Mouse (Mus musculus): Measurements from ENCODE around the gene Mgat4c. TPM values are rescaled to one million over a fixed set of nuclear protein-coding genes. Genes with fewer than 3 reads are reported as not detected.

Mgat4c gene
- 18.2 and 19.5 TPM in 2 replicates for polyA plus RNA-seq (2015; fragmentation: Nextera tagmentation; extraction: Ambion mirVana)

- no peaks in the 10 kb centered on the region for H3K27me3 ChIP-seq
- ATAC-seq (replicated peaks), result peak; percentile 93
- H3K4me2 ChIP-seq (replicated peaks), result peak within 1 kb of the TSS; percentile 22; the same call in 1 of the 2 replicates
- peak within 1 kb of the TSS; percentile 79 for H3K27ac ChIP-seq (replicated peaks)
- no peaks in the 10 kb centered on the region for H3K4me1 ChIP-seq
- H3K9me3 ChIP-seq, result no peaks in the 10 kb centered on the region
- WGBS, result 39% methylated on average over 6 of the region's 6 CpGs
- H3K4me3 ChIP-seq, result peak within 1 kb of the TSS; percentile 22
- peak within 1 kb of the TSS; percentile 8; the same call in 1 of the 2 replicates for H3K9ac ChIP-seq (replicated peaks)
- no peaks in the 10 kb centered on the region for H3K36me3 ChIP-seq
These were observed at the start of gene Mgat4c for GRCm38 (mm10) chr10:101681437-101681912. Gene Mgat4c (plus strand): TSS chr10:101681487.

GRCm38 (mm10) chr10:101635266-101635665, 46.0 kb upstream of the Mgat4c start:
- H3K9ac ChIP-seq (replicated peaks), result no peak overlapping the region
- WGBS, result 85% methylated on average over 6 of the region's 6 CpGs
- no peaks in the 10 kb centered on the region for H3K4me1 ChIP-seq
- H3K36me3 ChIP-seq, result no peaks in the 10 kb centered on the region
- H3K27me3 ChIP-seq, result no peaks in the 10 kb centered on the region
- H3K4me2 ChIP-seq (replicated peaks), result no peak overlapping the region
- H3K4me3 ChIP-seq, result no peak overlapping the region
- no peaks in the 10 kb centered on the region for H3K9me3 ChIP-seq
- no peak overlapping the region for H3K27ac ChIP-seq (replicated peaks)
- ATAC-seq (replicated peaks), result no peak

- H3K9ac ChIP-seq (replicated peaks), result no peak overlapping the region
- WGBS, result 82% methylated on average over 2 of the region's 2 CpGs
- no peak overlapping the region for H3K4me2 ChIP-seq (replicated peaks)
- H3K27ac ChIP-seq (replicated peaks), result no peak overlapping the region
- ATAC-seq (replicated peaks), result no peak
- H3K9me3 ChIP-seq, result no peaks in the 10 kb centered on the region
- H3K27me3 ChIP-seq, result no peaks in the 10 kb centered on the region
- H3K36me3 ChIP-seq, result no peaks in the 10 kb centered on the region
- no peaks in the 10 kb centered on the region for H3K4me1 ChIP-seq
- no peak overlapping the region for H3K4me3 ChIP-seq
These were observed 40.2 kb upstream of the Mgat4c start for GRCm38 (mm10) chr10:101641048-101641447.

- Histone ChIP-seq H3K27me3 (no peaks in the 10 kb centered on the region), H3K4me2 (replicated peaks) (peak overlapping the region; percentile 22; the same call in 1 of the 2 replicates), H3K27ac (replicated peaks) (peak overlapping the region; percentile 79), H3K9ac (replicated peaks) (peak overlapping the region; percentile 8; the same call in 1 of the 2 replicates), H3K4me3 (peak overlapping the region; percentile 22), H3K36me3 (no peaks in the 10 kb centered on the region), H3K9me3 (no peaks in the 10 kb centered on the region), H3K4me1 (no peaks in the 10 kb centered on the region)
- ATAC-seq (replicated peaks), result 0 out of 2 replicates have a peak, but pooled peaks have one; percentile 2
- WGBS, result 48% methylated on average over 5 of the region's 5 CpGs
These were observed 627 bp downstream of the Mgat4c start for GRCm38 (mm10) chr10:101681914-101682313.

- Histone ChIP-seq H3K36me3 (no peaks in the 10 kb centered on the region), H3K27ac (replicated peaks) (no peak overlapping the region), H3K9ac (replicated peaks) (no peak overlapping the region), H3K27me3 (no peaks in the 10 kb centered on the region), H3K4me1 (no peaks in the 10 kb centered on the region), H3K4me2 (replicated peaks) (no peak overlapping the region), H3K4me3 (no peak overlapping the region), H3K9me3 (no peaks in the 10 kb centered on the region)
- WGBS, result 92% methylated on average over 3 of the region's 3 CpGs
- ATAC-seq (replicated peaks), result no peak
These were observed 80.5 kb downstream of the Mgat4c start for GRCm38 (mm10) chr10:101761828-101762227.

- no peak overlapping the region for H3K4me2 ChIP-seq (replicated peaks)
- H3K4me3 ChIP-seq, result no peak overlapping the region
- WGBS, result 46% methylated on average over 1 of the region's 1 CpGs
- ATAC-seq (replicated peaks), result peak; percentile 67
- H3K36me3 ChIP-seq, result no peaks in the 10 kb centered on the region
- no peaks in the 10 kb centered on the region for H3K27me3 ChIP-seq
- H3K9ac ChIP-seq (replicated peaks), result no peak overlapping the region
- H3K9me3 ChIP-seq, result no peaks in the 10 kb centered on the region
- H3K27ac ChIP-seq (replicated peaks), result no peak overlapping the region
- no peaks in the 10 kb centered on the region for H3K4me1 ChIP-seq
These were observed 89.4 kb downstream of the Mgat4c start for GRCm38 (mm10) chr10:101770688-101771087.

GRCm38 (mm10) chr10:101771157-101771556, 89.9 kb downstream of the Mgat4c start:
- H3K27ac ChIP-seq (replicated peaks), result no peak overlapping the region
- no peaks in the 10 kb centered on the region for H3K9me3 ChIP-seq
- WGBS, result 58% methylated on average over 4 of the region's 4 CpGs
- H3K4me1 ChIP-seq, result no peaks in the 10 kb centered on the region
- no peak overlapping the region for H3K4me2 ChIP-seq (replicated peaks)
- peak; percentile 73; the same call in 1 of the 2 replicates for ATAC-seq (replicated peaks)
- H3K27me3 ChIP-seq, result no peaks in the 10 kb centered on the region
- H3K4me3 ChIP-seq, result no peak overlapping the region
- no peaks in the 10 kb centered on the region for H3K36me3 ChIP-seq
- no peak overlapping the region for H3K9ac ChIP-seq (replicated peaks)

- Histone ChIP-seq H3K27ac (replicated peaks) (no peak overlapping the region), H3K9ac (replicated peaks) (no peak overlapping the region), H3K4me2 (replicated peaks) (no peak overlapping the region), H3K9me3 (no peaks in the 10 kb centered on the region), H3K27me3 (no peaks in the 10 kb centered on the region), H3K4me3 (no peak overlapping the region), H3K4me1 (no peaks in the 10 kb centered on the region), H3K36me3 (no peaks in the 10 kb centered on the region)
- no peak for ATAC-seq (replicated peaks)
- 76% methylated on average over 3 of the region's 3 CpGs for WGBS
These were observed 102.0 kb downstream of the Mgat4c start for GRCm38 (mm10) chr10:101783161-101783744.

- 92% methylated on average over 1 of the region's 1 CpGs for WGBS
- no peaks in the 10 kb centered on the region for H3K4me1 ChIP-seq
These were observed 114.2 kb downstream of the Mgat4c start for GRCm38 (mm10) chr10:101795507-101795906.

GRCm38 (mm10) chr10:101798831-101799474, 117.7 kb downstream of the Mgat4c start:
- no peaks in the 10 kb centered on the region for H3K36me3 ChIP-seq
- no peaks in the 10 kb centered on the region for H3K9me3 ChIP-seq
- no peak overlapping the region for H3K4me3 ChIP-seq
- H3K27ac ChIP-seq (replicated peaks), result no peak overlapping the region
- no peaks in the 10 kb centered on the region for H3K4me1 ChIP-seq
- H3K4me2 ChIP-seq (replicated peaks), result no peak overlapping the region
- H3K27me3 ChIP-seq, result no peaks in the 10 kb centered on the region
- no peak overlapping the region for H3K9ac ChIP-seq (replicated peaks)
- 19% methylated on average over 2 of the region's 2 CpGs for WGBS
- ATAC-seq (replicated peaks), result no peak

More at GRCm38 (mm10) chr10:101795507-101795906, 114.2 kb downstream of the Mgat4c start:
- Histone ChIP-seq H3K4me2 (replicated peaks) (no peak overlapping the region), H3K36me3 (no peaks in the 10 kb centered on the region), H3K9me3 (no peaks in the 10 kb centered on the region), H3K4me3 (no peak overlapping the region), H3K27me3 (no peaks in the 10 kb centered on the region), H3K9ac (replicated peaks) (no peak overlapping the region), H3K27ac (replicated peaks) (no peak overlapping the region)
- no peak for ATAC-seq (replicated peaks)

- H3K9me3 ChIP-seq, result no peaks in the 10 kb centered on the region
- no peak overlapping the region for H3K9ac ChIP-seq (replicated peaks)
- no peaks in the 10 kb centered on the region for H3K27me3 ChIP-seq
- 0 out of 2 replicates have a peak, but pooled peaks have one; percentile 48 for ATAC-seq (replicated peaks)
- no peaks in the 10 kb centered on the region for H3K4me1 ChIP-seq
- H3K4me3 ChIP-seq, result no peak overlapping the region
- H3K27ac ChIP-seq (replicated peaks), result no peak overlapping the region
- 89% methylated on average over 2 of the region's 2 CpGs for WGBS
- no peak overlapping the region for H3K4me2 ChIP-seq (replicated peaks)
- no peaks in the 10 kb centered on the region for H3K36me3 ChIP-seq
These were observed 127.5 kb downstream of the Mgat4c start for GRCm38 (mm10) chr10:101808768-101809167.

- H3K36me3 ChIP-seq, result no peaks in the 10 kb centered on the region
- H3K4me3 ChIP-seq, result no peak overlapping the region
- no peak overlapping the region for H3K4me2 ChIP-seq (replicated peaks)
- no peaks in the 10 kb centered on the region for H3K4me1 ChIP-seq
- H3K27me3 ChIP-seq, result no peaks in the 10 kb centered on the region
- no peak; the same call in 1 of the 2 replicates for ATAC-seq (replicated peaks)
- H3K27ac ChIP-seq (replicated peaks), result no peak overlapping the region
- no peaks in the 10 kb centered on the region for H3K9me3 ChIP-seq
- WGBS, result 25% methylated on average over 5 of the region's 5 CpGs
- H3K9ac ChIP-seq (replicated peaks), result no peak overlapping the region
These were observed 135.6 kb downstream of the Mgat4c start for GRCm38 (mm10) chr10:101816902-101817301.

All from forebrain, embryonic 15.5 days (tissue).